Mouse (Mus musculus): ENCODE results near the gene Dnajb11. TPM values are rescaled to one million over a fixed set of nuclear protein-coding genes. Genes with fewer than 3 reads are reported as not detected.

Dnajb11 gene
- polyA plus RNA-seq, 1 experiment from 2014 or later: 100 TPM

DNA sequence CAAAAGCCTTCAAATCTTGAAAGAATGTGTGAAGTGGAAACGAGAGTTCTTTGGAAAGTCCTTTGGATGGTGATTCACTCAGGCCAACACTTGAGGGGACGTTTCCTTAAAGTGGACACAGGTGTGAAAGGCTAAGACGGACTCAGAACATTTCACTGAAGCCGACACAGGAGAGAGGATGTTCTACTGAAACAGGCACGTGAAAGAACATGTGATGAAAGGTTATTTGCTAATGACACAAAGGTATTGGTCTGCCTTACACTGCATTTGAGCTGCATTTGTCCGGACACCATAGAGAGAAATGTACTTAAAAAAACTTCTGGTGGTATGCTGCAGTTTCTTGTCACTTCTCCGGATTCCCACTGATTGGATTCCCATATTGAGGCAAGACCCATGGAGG lies 21.1 kb downstream of the Dnajb11 start:
- Histone ChIP-seq H3K4me2 (no peak overlapping the region), H3K9me3 (ENCODE audit: control insufficient read depth, low read length) (no peaks in the 10 kb centered on the region), H3K27me3 (ENCODE audit: control insufficient read depth, insufficient read depth, low read length) (no peaks in the 10 kb centered on the region), H3K9ac (ENCODE audit: low read length) (no peak overlapping the region), H3K4me3 (ENCODE audit: low read depth, low read length) (no peak overlapping the region), H3K27ac (ENCODE audit: low read depth, low read length) (no peak overlapping the region), H3K36me3 (ENCODE audit: control insufficient read depth, insufficient read depth, low read length) (no peaks in the 10 kb centered on the region), H3K4me1 (ENCODE audit: control insufficient read depth, insufficient read depth, low read length) (peaks cover 7% of the 10 kb centered on the region)
- ATAC-seq (ENCODE audit: low FRiP score) (no peak), DNase-seq (ENCODE audit: low spot score, missing footprints) (no peak)
- WGBS: 80% methylated on average over 7 of the region's 7 CpGs

DNA sequence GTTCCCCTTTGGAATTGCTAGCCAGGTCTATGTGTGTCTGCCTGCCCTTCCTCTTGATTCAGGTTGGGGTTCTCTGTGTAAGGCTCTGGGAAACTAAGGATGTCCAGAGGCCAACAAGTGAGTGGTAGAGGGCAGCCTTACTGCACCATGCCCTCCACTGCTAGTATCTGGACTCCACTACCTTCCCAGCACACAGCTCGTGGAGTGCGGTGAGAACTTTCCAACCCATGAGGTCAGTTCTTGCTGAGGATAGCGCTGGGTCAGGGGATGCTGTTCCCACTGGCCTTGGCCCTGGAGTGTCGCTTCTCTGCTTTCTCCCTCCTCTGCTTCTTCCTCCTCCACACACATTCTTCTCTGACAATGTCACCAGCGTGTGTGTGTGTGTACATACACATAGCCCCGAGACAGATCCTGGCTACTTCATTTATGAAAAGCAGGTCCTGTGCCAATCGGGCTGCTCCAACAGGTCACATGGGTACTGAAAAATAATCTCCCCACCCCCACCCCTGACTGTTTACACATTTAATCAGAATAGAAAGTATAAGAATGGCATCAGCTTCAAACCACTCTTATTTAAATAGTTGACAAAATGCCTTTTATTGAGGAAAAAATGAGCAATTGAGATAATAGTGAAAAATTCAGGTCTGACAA lies 22.4 kb downstream of the Dnajb11 start:
- H3K9me3 ChIP-seq (ENCODE audit: control insufficient read depth, low read length): no peaks in the 10 kb centered on the region
- no peaks in the 10 kb centered on the region for H3K27me3 ChIP-seq (ENCODE audit: control insufficient read depth, insufficient read depth, low read length)
- H3K36me3 ChIP-seq (ENCODE audit: control insufficient read depth, insufficient read depth, low read length): no peaks in the 10 kb centered on the region
- no peak overlapping the region for H3K4me2 ChIP-seq
- WGBS: 61% methylated on average over 7 of the region's 7 CpGs
- H3K4me1 ChIP-seq (ENCODE audit: control insufficient read depth, insufficient read depth, low read length): peaks cover 7% of the 10 kb centered on the region
- H3K9ac ChIP-seq (ENCODE audit: low read length): no peak overlapping the region
- DNase-seq (ENCODE audit: low spot score, missing footprints) (no peak), ATAC-seq (ENCODE audit: low FRiP score) (no peak)
- H3K27ac ChIP-seq (ENCODE audit: low read depth, low read length): no peak overlapping the region
- no peak overlapping the region for H3K4me3 ChIP-seq (ENCODE audit: low read depth, low read length)

DNA sequence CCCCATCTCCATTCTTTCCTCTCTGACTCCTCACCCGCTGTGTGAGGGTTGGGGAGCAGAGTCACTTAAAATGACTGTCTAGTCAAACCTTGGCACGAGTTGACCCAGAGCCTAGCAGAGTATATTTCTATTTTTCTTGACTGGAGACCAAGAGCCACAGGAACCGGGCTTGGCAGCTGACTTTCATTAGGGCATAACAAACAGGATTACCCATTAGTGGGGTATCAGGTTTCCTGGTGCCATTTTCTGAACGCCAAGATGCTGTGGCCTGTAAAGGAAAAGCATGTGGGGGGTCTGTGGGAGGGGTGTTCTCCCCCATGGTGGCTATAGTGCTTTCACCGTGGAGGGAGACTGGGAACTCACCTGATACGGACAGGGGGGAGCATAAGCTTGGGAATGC lies 23.3 kb downstream of the Dnajb11 start:
- DNase-seq (ENCODE audit: low spot score, missing footprints) (no peak), ATAC-seq (ENCODE audit: low FRiP score) (no peak)
- Histone ChIP-seq H3K9ac (ENCODE audit: low read length) (no peak overlapping the region), H3K36me3 (ENCODE audit: control insufficient read depth, insufficient read depth, low read length) (no peaks in the 10 kb centered on the region), H3K9me3 (ENCODE audit: control insufficient read depth, low read length) (no peaks in the 10 kb centered on the region), H3K4me2 (no peak overlapping the region), H3K27me3 (ENCODE audit: control insufficient read depth, insufficient read depth, low read length) (no peaks in the 10 kb centered on the region), H3K4me3 (ENCODE audit: low read depth, low read length) (no peak overlapping the region), H3K4me1 (ENCODE audit: control insufficient read depth, insufficient read depth, low read length) (peaks cover 7% of the 10 kb centered on the region), H3K27ac (ENCODE audit: low read depth, low read length) (no peak overlapping the region)
- 8% methylated on average over 6 of the region's 6 CpGs for WGBS

DNA sequence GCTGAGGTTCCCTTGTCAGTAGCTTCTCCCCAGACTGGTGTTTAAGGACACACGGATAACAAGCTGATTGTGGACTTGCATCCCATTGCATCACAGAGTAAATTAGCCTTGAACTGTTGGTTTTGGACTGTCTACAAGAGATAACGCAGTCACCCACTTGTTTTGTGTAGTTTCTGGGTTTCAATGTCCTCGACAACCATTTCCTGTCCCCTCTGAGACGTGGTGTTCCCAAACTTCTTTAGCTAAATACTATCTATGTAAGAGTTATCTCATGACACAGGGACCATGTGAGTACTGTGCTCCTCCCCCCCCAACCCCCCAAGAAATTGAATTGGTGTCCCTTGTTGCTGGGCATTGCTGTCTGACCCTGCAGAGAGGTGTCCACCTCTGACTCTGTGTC lies 23.8 kb downstream of the Dnajb11 start:
- 75% methylated on average over 4 of the region's 4 CpGs for WGBS
- Histone ChIP-seq H3K4me1 (ENCODE audit: control insufficient read depth, insufficient read depth, low read length) (peaks cover 7% of the 10 kb centered on the region), H3K9ac (ENCODE audit: low read length) (no peak overlapping the region), H3K9me3 (ENCODE audit: control insufficient read depth, low read length) (no peaks in the 10 kb centered on the region), H3K4me2 (no peak overlapping the region), H3K4me3 (ENCODE audit: low read depth, low read length) (no peak overlapping the region), H3K27me3 (ENCODE audit: control insufficient read depth, insufficient read depth, low read length) (no peaks in the 10 kb centered on the region), H3K27ac (ENCODE audit: low read depth, low read length) (no peak overlapping the region), H3K36me3 (ENCODE audit: control insufficient read depth, insufficient read depth, low read length) (no peaks in the 10 kb centered on the region)
- DNase-seq (ENCODE audit: low spot score, missing footprints): no peak
- no peak for ATAC-seq (ENCODE audit: low FRiP score)

DNA sequence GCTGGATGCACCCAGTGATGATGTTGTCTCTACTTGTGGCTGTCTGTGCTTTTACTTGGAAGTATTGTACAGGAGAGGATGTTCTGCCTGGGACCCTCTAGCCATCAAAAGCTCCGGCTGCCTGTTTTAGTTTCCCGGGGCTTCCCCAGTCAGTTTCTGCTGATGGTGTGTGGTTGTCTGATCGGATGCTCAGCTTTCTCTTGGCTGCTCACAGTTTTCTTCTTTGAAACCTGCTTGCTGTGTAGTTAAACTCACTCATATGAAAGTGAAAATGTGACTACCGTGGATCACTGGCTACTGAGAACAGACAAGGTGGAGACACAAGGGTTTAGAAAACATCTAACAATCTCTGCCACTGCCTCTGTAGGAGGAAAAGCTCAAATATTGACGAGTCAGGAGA lies 25.8 kb downstream of the Dnajb11 start:
- Histone ChIP-seq H3K4me1 (ENCODE audit: control insufficient read depth, insufficient read depth, low read length) (peaks cover 7% of the 10 kb centered on the region), H3K36me3 (ENCODE audit: control insufficient read depth, insufficient read depth, low read length) (no peaks in the 10 kb centered on the region), H3K27ac (ENCODE audit: low read depth, low read length) (no peak overlapping the region), H3K27me3 (ENCODE audit: control insufficient read depth, insufficient read depth, low read length) (no peaks in the 10 kb centered on the region), H3K4me3 (ENCODE audit: low read depth, low read length) (no peak overlapping the region), H3K9ac (ENCODE audit: low read length) (no peak overlapping the region), H3K4me2 (no peak overlapping the region), H3K9me3 (ENCODE audit: control insufficient read depth, low read length) (no peaks in the 10 kb centered on the region)
- no peak for ATAC-seq (ENCODE audit: low FRiP score)
- no peak for DNase-seq (ENCODE audit: low spot score, missing footprints)
- WGBS: 80% methylated on average over 5 of the region's 5 CpGs

DNA sequence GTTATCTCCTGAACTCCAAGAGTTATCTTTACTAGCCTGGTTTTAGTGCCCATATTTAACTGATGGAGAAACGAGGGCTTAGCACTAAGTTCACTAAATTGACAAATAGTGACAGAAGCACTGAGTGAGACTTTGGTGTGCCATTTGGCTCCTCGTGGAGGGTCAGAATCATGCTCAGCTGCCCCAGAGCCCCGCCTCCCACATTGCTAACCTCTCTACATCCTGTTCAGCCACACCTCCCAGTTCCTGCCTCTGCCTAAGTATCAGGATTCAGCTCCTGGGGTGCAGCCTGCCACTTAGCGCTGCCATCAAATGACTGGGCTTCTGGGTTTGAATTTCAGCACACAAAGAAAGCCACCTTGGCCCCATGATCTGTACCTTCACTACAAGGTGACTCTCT lies 27.7 kb downstream of the Dnajb11 start:
- Histone ChIP-seq H3K4me1 (ENCODE audit: control insufficient read depth, insufficient read depth, low read length) (peaks cover 10% of the 10 kb centered on the region), H3K36me3 (ENCODE audit: control insufficient read depth, insufficient read depth, low read length) (no peaks in the 10 kb centered on the region), H3K27ac (ENCODE audit: low read depth, low read length) (no peak overlapping the region), H3K27me3 (ENCODE audit: control insufficient read depth, insufficient read depth, low read length) (no peaks in the 10 kb centered on the region), H3K9me3 (ENCODE audit: control insufficient read depth, low read length) (no peaks in the 10 kb centered on the region), H3K4me3 (ENCODE audit: low read depth, low read length) (no peak overlapping the region), H3K4me2 (no peak overlapping the region), H3K9ac (ENCODE audit: low read length) (no peak overlapping the region)
- ATAC-seq (ENCODE audit: low FRiP score) (no peak), DNase-seq (ENCODE audit: low spot score, missing footprints) (no peak)
- 51% methylated on average over 4 of the region's 4 CpGs for WGBS

DNA sequence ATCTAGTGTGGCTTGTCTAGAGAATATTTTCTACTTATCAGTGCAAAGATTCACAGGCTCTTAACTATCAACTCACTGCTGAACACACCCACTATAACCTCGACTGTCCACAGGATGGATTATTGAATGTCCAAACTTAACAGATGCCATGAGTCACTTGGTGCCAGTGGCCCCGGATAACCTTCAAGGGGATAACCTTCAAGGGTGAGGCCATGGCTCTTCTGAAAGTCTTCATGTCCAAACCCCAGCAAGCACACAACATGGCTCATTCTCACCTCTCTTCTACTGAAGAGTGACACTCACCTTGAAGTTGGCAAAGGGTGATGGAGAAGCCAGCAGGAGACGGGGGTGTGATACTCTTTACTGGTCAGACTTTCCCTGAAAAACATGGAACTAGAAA lies 29.1 kb downstream of the Dnajb11 start:
- no peaks in the 10 kb centered on the region for H3K27me3 ChIP-seq (ENCODE audit: control insufficient read depth, insufficient read depth, low read length)
- 85% methylated on average over 3 of the region's 3 CpGs for WGBS

DNA sequence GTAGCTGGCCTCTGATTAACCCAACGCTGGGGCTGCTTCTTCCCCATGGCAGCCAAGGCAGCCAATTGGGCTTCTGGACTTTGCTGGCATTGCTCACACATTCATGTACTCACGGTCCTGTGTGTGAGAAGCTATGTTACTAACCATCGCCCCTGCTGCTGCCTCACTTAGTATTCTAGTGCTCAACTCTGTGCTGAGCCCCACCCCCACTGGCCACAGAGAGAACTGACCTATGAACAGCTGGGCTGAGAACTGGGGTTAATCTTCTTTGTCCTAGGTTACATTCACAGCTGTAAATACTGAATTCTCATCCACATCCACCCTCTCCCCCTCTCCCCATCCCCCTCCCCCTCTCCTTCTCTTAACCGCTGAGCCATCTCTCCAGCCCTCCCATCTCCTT lies 31.2 kb downstream of the Dnajb11 start:
- ATAC-seq (ENCODE audit: low FRiP score) (peak; percentile 87), DNase-seq (ENCODE audit: low spot score, missing footprints) (no peak)
- 41% methylated on average over 4 of the region's 4 CpGs for WGBS
- Histone ChIP-seq H3K36me3 (ENCODE audit: control insufficient read depth, insufficient read depth, low read length) (no peaks in the 10 kb centered on the region), H3K4me3 (ENCODE audit: low read depth, low read length) (no peak overlapping the region), H3K9me3 (ENCODE audit: control insufficient read depth, low read length) (no peaks in the 10 kb centered on the region), H3K9ac (ENCODE audit: low read length) (no peak overlapping the region), H3K4me1 (ENCODE audit: control insufficient read depth, insufficient read depth, low read length) (0 out of 2 replicates have a peak, but pooled peaks cover 3% of the 10 kb centered on the region), H3K27me3 (ENCODE audit: control insufficient read depth, insufficient read depth, low read length) (no peaks in the 10 kb centered on the region), H3K27ac (ENCODE audit: low read depth, low read length) (no peak overlapping the region), H3K4me2 (no peak overlapping the region)

More for the DNA sequence above, 29.1 kb downstream of the Dnajb11 start:
- DNase-seq (ENCODE audit: low spot score, missing footprints) (no peak), ATAC-seq (ENCODE audit: low FRiP score) (no peak)
- Histone ChIP-seq H3K4me3 (ENCODE audit: low read depth, low read length) (no peak overlapping the region), H3K36me3 (ENCODE audit: control insufficient read depth, insufficient read depth, low read length) (no peaks in the 10 kb centered on the region), H3K4me2 (no peak overlapping the region), H3K9me3 (ENCODE audit: control insufficient read depth, low read length) (no peaks in the 10 kb centered on the region), H3K4me1 (ENCODE audit: control insufficient read depth, insufficient read depth, low read length) (0 out of 2 replicates have a peak, but pooled peaks cover 3% of the 10 kb centered on the region), H3K27ac (ENCODE audit: low read depth, low read length) (no peak overlapping the region), H3K9ac (ENCODE audit: low read length) (no peak overlapping the region)

DNA sequence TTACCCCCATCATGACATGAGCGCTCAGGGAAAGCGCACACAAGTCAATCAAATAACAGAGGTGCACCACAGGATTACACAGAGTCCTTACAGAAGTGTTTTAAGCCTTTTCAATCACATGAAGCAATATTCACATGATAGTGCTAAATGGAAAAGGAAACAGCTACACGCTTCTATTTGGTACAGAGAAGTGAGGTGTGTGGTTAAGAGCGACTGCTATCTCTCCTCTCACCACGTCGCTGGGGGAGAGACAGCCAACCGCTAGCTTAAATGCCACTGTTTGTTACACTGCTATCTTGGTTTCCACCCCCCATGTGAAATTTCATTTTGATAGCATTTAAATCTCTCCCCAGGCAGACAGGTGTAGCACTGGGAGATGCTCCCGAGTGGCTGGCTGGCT lies 32.1 kb downstream of the Dnajb11 start:
- 95% methylated on average over 8 of the region's 8 CpGs for WGBS
- H3K27ac ChIP-seq (ENCODE audit: low read depth, low read length): no peak overlapping the region
- ATAC-seq (ENCODE audit: low FRiP score): no peak
- H3K9me3 ChIP-seq (ENCODE audit: control insufficient read depth, low read length): no peaks in the 10 kb centered on the region
- no peak for DNase-seq (ENCODE audit: low spot score, missing footprints)
- H3K4me1 ChIP-seq (ENCODE audit: control insufficient read depth, insufficient read depth, low read length): 0 out of 2 replicates have a peak, but pooled peaks cover 3% of the 10 kb centered on the region
- no peaks in the 10 kb centered on the region for H3K27me3 ChIP-seq (ENCODE audit: control insufficient read depth, insufficient read depth, low read length)
- H3K36me3 ChIP-seq (ENCODE audit: control insufficient read depth, insufficient read depth, low read length): no peaks in the 10 kb centered on the region
- H3K4me3 ChIP-seq (ENCODE audit: low read depth, low read length): no peak overlapping the region
- H3K4me2 ChIP-seq: no peak overlapping the region
- no peak overlapping the region for H3K9ac ChIP-seq (ENCODE audit: low read length)
